Mouse (Mus musculus): ENCODE data around the gene Insr.
"Not testable (repeated sequence)": the region's sequence is repeated elsewhere in the genome, so short reads cannot be mapped to it uniquely, and the experiment has no call there.

The Insr gene

GRCm38 (mm10) chr8:3230118-3231060 lies 49.0 kb downstream of the Insr start:
- no peak for DNase-seq

GRCm38 (mm10) chr8:3227423-3227822 lies 52.0 kb downstream of the Insr start:
- no peak for DNase-seq

DNA sequence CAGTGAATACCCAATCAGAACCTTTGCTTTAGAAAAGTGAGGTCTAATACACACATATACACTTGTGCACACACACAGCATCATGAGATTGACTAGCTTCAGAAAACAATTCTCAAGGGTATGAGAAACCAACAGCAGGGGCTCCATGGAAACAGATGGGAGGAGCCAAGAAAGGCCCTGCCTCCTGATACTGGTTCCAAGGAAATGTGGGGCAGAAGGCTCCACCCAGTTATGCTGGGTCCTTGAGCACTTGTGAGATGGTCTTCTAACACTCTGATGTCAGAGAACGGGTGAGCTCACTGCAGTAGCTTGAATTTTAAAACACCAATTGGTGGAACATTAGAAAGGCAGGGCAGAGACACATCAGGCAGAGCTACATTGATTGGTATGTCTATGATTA lies 53.7 kb downstream of the Insr start:
- no peak for DNase-seq

DNA sequence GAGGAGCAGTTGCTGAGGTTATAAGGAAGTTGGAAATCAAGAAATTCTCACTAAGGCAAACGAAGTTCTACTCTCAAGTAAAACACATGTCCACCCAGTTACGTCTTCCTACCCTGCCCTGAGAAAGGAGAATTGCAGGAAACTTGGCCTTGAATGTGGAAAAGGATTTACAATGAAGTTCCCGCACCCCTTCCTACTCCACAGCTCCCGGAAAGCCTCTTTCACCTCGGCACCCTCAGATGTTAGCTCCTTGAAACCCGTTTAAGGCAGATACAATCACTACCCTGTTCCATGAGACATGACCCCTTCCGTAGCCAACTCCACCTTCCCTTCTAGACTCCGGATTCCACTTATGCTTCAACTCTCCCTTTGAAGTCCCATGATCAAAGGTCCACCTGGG lies 54.2 kb downstream of the Insr start:
- DNase-seq = no peak

GRCm38 (mm10) chr8:3222636-3222965 lies 56.8 kb downstream of the Insr start:
- DNase-seq = no peak

DNA sequence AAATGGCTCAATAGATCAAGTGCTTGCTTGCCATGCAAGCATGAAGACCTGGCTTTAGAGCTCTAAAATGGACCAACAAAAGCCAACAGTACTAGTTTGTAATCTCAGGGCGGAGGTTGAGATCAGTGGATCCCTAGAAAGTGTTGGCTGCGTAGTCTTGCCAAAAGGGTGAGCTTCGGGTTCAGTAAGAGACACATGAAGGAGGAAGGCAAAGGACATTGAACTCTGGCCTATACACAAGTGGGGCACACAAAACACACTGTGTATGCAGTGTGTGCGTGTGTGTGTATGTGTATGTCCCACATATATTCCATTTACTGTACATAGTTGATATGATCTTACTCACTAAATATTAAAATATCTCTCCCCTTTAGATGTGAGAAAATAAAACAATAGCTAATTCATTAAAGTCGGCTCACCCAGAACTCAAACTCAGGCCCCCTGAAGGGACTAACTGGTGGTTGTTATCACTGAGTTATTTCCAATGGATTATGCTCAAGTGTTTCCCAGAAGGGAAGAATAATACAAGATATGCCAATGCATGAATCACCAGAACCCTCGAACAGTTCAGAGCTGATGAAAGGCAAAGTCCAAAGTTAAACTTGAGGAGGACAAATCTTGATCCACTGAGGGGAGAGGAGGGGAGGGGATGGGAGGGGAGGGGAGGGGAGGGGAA lies 57.3 kb downstream of the Insr start:
- no peak for DNase-seq

- peak; percentile 88 for DNase-seq
These were observed 58.1 kb downstream of the Insr start for GRCm38 (mm10) chr8:3221047-3221959.

GRCm38 (mm10) chr8:3220502-3220901 lies 58.9 kb downstream of the Insr start:
- peak; percentile 45 for DNase-seq

DNA sequence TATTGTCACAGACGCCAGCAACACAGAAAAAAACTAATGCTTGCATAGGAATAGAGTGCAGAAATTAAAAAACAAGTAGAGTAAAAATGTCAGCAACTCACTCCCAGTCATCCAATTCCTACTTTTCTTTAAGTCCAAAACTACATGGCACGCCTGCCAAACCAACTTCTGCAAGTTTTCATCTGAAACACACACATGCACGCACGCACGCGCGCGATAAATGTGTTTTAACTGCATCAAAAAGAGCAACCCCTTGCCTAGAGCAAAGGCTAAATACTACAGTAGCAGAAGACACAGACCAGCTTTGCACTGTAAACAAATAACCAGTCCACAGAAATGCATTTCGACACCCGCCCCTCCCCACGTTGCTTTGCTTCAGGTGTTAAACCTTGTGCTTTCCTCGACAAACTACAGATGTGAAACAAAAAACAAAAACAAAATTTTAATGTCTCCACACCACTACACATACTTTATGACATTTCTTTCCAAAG lies 59.5 kb downstream of the Insr start:
- no peak for DNase-seq

DNA sequence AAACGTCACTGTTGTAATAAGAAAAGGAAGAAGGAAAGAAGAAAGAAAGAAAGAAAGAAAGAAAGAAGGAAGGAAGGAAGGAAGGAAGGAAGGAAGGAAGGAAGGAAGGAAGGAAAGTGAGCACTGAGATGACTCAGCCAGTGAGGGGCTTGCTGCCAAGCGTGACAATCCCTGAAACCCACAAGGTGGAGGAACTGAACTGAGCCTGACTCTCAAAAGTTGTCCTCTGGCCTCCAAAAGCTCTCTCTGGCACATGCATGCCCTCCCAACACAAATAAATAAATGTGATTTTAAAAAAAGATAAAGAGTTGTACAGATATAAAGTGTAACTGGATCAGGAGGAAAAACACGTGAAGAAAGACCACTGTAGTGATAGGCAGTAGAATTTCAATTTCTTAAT lies 60.2 kb downstream of the Insr start:
- no peak for DNase-seq

DNA sequence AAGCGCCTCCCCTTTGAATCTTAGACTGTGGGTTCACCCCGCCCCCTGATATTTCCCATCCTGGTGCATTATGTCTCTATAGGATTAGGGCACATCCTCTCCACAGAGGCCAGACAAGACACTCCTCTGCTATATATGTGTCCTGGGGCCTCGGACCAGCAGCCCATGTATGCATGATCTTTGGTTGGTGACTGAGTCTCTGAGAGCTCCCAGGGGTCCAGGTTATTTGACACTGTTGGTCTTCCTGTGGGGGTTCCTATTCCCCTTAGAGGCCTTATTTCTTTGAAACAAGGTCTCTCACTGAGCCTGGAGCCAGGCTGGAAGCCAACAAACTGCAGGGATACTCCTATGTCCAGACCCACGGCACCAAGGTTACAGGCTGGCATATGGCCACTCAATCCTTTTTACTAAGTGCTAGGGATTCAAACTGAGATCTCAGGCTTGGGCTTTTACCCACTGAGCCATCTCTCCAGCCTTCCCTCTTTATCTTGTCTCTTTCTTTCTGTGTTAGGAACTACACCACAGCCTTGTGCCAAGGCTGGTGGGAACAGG lies 62.8 kb downstream of the Insr start:
- DNase-seq = peak; percentile 37

- DNase-seq = no peak
These were observed 63.9 kb downstream of the Insr start for GRCm38 (mm10) chr8:3215561-3215960.

GRCm38 (mm10) chr8:3214601-3215000 lies 64.8 kb downstream of the Insr start:
- no peak for DNase-seq

GRCm38 (mm10) chr8:3211456-3211855 lies 68.0 kb downstream of the Insr start:
- peak; percentile 38 for DNase-seq

DNA sequence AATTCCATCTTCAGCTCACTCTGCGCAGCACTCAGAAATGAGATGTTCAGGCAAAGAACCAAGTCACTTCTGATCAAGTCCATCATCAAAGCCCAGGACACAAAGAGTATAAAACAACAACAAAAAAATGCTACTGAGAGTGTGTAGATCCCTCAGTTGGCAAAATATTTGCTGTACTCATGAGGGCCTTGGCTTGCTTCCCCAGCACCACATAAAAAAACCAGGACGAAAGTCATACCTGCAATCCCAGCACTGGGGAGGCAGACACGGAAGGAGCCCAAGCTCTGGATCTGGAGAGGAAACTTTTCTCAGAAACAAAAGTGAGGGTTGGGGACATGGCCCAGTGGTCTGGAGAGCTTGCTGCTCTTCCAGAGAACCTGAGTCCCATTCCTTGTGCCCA lies 69.5 kb downstream of the Insr start:
- no peak for DNase-seq

GRCm38 (mm10) chr8:3209268-3209667 lies 70.1 kb downstream of the Insr start:
- DNase-seq = no peak

GRCm38 (mm10) chr8:3208729-3209128 lies 70.7 kb downstream of the Insr start:
- no peak for DNase-seq

DNA sequence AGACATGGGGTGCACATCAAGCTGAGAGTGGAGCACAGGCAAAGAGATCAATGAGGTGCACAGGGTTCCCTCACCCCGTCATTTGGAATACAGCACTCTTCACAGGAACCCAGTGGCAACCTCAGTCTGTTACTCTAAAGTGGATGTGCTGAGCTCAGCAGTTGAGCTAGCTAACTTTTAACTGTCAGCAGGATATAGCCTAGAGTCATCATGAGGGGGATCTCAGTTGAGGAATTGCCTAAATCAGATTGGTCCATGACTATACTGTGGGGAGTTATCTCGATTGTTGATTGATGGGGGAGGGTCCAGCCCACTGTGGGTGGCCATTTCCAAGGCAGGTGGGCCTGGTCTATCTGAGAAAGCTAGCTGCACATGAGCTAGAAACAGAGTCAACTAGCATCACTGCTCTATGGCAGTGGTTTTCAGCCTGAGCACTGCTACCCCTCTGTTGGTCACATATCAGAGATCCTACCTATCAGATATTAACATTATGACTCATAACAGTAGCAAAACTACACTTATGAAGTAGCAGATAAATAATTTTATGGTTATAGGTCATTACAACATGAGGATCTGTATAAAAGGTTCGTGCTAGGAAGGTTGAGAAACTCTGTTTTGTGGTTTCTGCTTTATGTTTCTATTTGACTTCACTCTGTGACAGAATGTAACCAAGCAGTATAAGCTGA lies 74.5 kb downstream of the Insr start:
- DNase-seq = no peak

- no peak for DNase-seq
These were observed 76.6 kb downstream of the Insr start for GRCm38 (mm10) chr8:3202792-3203191.

GRCm38 (mm10) chr8:3194297-3194696 lies 85.1 kb downstream of the Insr start:
- DNase-seq = not testable (repeated sequence)

GRCm38 (mm10) chr8:3191006-3191405 lies 88.4 kb downstream of the Insr start:
- DNase-seq = no peak

DNA sequence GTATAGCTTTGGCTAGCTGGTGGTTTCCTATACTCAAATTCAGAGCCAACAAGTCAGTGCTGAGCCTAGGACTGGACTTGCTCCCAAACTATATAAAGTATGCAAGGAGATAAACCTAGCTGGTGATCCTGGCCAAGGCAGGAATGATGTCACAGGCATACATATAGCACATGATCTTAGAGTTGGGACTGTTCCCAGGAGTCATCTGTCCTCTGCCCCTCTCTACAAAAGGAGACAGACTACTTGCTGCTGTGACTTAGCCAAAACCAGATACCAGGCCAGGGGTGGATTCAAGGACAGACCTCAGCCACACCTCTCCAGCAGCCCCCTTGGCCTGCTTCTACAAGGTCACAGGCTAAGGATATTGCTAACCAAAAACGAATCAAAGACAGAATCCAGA lies 92.0 kb downstream of the Insr start:
- DNase-seq = no peak

All from cerebellum, adult 9-11 months (tissue).